In genomic region chr10:117841765-117842164, GRCm38 (mm10) we compare ENCODE assay signal across 14 mouse cellular contexts.
"Had no signal": no experiment of that assay in that cellular context is flagged by ENCODE, and none has a peak within 500 bp of the region (broad histone marks: within the 10 kb centered on the region; RNA-seq: fewer than 3 reads in every experiment).

No protein-coding gene starts in this region.

- H3K4me3 ChIP-seq: midbrain, embryonic 13.5 days; midbrain, embryonic 15.5 days; neural tube, embryonic 12.5 days; stomach, embryonic 15.5 days had no signal

- H3K9me3 ChIP-seq: midbrain, embryonic 13.5 days; midbrain, embryonic 15.5 days; neural tube, embryonic 12.5 days; stomach, embryonic 15.5 days had no signal

- ATAC-seq: midbrain, embryonic 13.5 days; midbrain, embryonic 15.5 days had no signal

- H3K27me3 ChIP-seq: midbrain, embryonic 13.5 days; midbrain, embryonic 15.5 days; neural tube, embryonic 12.5 days; stomach, embryonic 15.5 days had no signal

- H3K36me3 ChIP-seq: midbrain, embryonic 13.5 days; midbrain, embryonic 15.5 days; neural tube, embryonic 12.5 days; stomach, embryonic 15.5 days had no signal

- DNase-seq: lung, adult 18-20 months; lung, embryonic 14.5 days; lung, postnatal 10 days; lung, postnatal 4 days; right cerebral cortex, postnatal 14 days; thymus, adult 2 months; thymus, postnatal 25 days; thymus, postnatal 4 days had no signal

- H3K27ac ChIP-seq: midbrain, embryonic 13.5 days; midbrain, embryonic 15.5 days; neural tube, embryonic 12.5 days; stomach, embryonic 15.5 days; stomach, postnatal 0 days had no signal

- H3K9ac ChIP-seq: lung, embryonic 14.5 days; midbrain, embryonic 13.5 days; midbrain, embryonic 15.5 days; neural tube, embryonic 12.5 days; stomach, embryonic 15.5 days had no signal

- H3K4me2 ChIP-seq: lung, embryonic 14.5 days; midbrain, embryonic 11.5 days; midbrain, embryonic 13.5 days; midbrain, embryonic 15.5 days; neural tube, embryonic 12.5 days; stomach, embryonic 15.5 days had no signal
